Mouse (Mus musculus) adrenal gland, postnatal 36 days (tissue): ENCODE results near the gene Zfp658. TPM values are rescaled to one million over a fixed set of nuclear protein-coding genes. Genes with fewer than 3 reads are reported as not detected.

Source experiments
- DNase-seq, 2 experiments: peaks; one replicate each; pipeline ENCODE4 v3.0.0; 2021; ENCODE audit warnings: mixed read lengths in 1 of 2
- long read RNA-seq, 2 experiments: library from polyadenylated mRNA; stranded (forward); transcript quantifications; one replicate each; pipeline ENCODE4 v2.0.0; 2021; ENCODE audit warnings: borderline sequencing depth in 2 of 2
- total RNA-seq, 2 experiments: library from RNA; stranded (reverse); gene quantifications; 2 replicates each; pipeline ENCODE4 v1.2.3; 2021

The Zfp658 gene
- total RNA-seq, result 1 to 10 TPM; 2.5 to 2.6 TPM
- long read RNA-seq, experiment 1, result 0 reads
- long read RNA-seq, experiment 2, result 0 reads

- peak; percentile 89 for DNase-seq
These were observed at the start of gene Zfp658 for GRCm38 (mm10) chr7:43562006-43562633. Gene Zfp658, plus strand, starts transcription at chr7:43562256.

- no peak for DNase-seq
These were observed 49.5 kb upstream of the Zfp658 start for GRCm38 (mm10) chr7:43512519-43512918.

GRCm38 (mm10) chr7:43515076-43515475 is 47.0 kb upstream of the Zfp658 start:
- no peak for DNase-seq

- no peak for DNase-seq
These were observed 43.7 kb upstream of the Zfp658 start for GRCm38 (mm10) chr7:43518341-43518740.

- DNase-seq, result no peak
These were observed 39.3 kb upstream of the Zfp658 start for GRCm38 (mm10) chr7:43522776-43523175.

- peak in 1 of 2 experiments; percentile 6 for DNase-seq
These were observed 36.7 kb upstream of the Zfp658 start for GRCm38 (mm10) chr7:43525313-43525712.

GRCm38 (mm10) chr7:43530216-43530785 is 31.8 kb upstream of the Zfp658 start:
- no peak for DNase-seq

GRCm38 (mm10) chr7:43532936-43533505 is 29.0 kb upstream of the Zfp658 start:
- DNase-seq, result no peak

- DNase-seq, result no peak
These were observed 23.5 kb upstream of the Zfp658 start for GRCm38 (mm10) chr7:43538524-43538923.

GRCm38 (mm10) chr7:43544225-43544977 is 17.7 kb upstream of the Zfp658 start, which contains the start of gene Cd33:
Gene Cd33, minus strand, starts transcription at chr7:43544428.
- no peak for DNase-seq

- DNase-seq, result no peak
These were observed 16.2 kb upstream of the Zfp658 start for GRCm38 (mm10) chr7:43545656-43546545.

GRCm38 (mm10) chr7:43547666-43548065 is 14.4 kb upstream of the Zfp658 start:
- DNase-seq, result no peak

- DNase-seq, result no peak
These were observed 13.8 kb upstream of the Zfp658 start for GRCm38 (mm10) chr7:43548206-43548605.

GRCm38 (mm10) chr7:43553153-43553552 is 8.9 kb upstream of the Zfp658 start:
- DNase-seq, result no peak

- DNase-seq, result no peak
These were observed 7.5 kb upstream of the Zfp658 start for GRCm38 (mm10) chr7:43554550-43554949.

- DNase-seq, result no peak
These were observed 6.7 kb upstream of the Zfp658 start for GRCm38 (mm10) chr7:43555351-43555750.

GRCm38 (mm10) chr7:43556901-43557300 is 5.2 kb upstream of the Zfp658 start:
- no peak for DNase-seq

- DNase-seq, result peak in 1 of 2 experiments; percentile 11
These were observed 605 bp downstream of the Zfp658 start for GRCm38 (mm10) chr7:43562651-43563070.

GRCm38 (mm10) chr7:43563300-43563699 is 1.2 kb downstream of the Zfp658 start:
- no peak for DNase-seq

- no peak for DNase-seq
These were observed 9.2 kb downstream of the Zfp658 start for GRCm38 (mm10) chr7:43571216-43571615.

GRCm38 (mm10) chr7:43579440-43580171 is 17.6 kb downstream of the Zfp658 start, which contains the start of gene Zfp719:
Gene Zfp719, plus strand, starts transcription at chr7:43579610.
- DNase-seq, result peak; percentile 94 to 95
